Mouse (Mus musculus): ENCODE results near the gene Pphln1. TPM values are rescaled to one million over a fixed set of nuclear protein-coding genes. Genes with fewer than 3 reads are reported as not detected.

The Pphln1 gene
- polyA plus RNA-seq, 1 experiment from 2014 or later = 17.7 TPM

DNA sequence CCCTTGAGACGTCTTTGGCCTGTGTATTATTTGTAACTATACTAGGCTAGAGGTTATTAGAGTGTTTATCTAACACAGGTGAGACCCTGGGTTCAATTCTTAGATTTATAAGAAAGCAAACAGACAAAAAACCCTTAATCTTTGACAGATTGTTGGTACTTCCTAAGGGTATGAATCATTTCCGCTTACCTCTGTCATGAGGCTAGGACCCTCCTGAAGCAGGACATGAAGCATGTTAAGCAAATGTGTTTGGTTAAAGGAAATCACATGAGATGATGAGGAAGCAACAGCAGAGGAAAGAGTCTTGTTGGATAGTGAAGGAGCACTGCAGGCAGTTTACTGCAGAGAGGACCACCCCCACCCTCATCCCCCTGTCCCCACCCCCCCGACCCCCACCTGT, 87.1 kb downstream of the Pphln1 start:
- TF ChIP-seq CTCF (IDR thresholded peaks at IDR 0.05; ENCODE audit: low read depth) = no peak
- H3K4me3 ChIP-seq (ENCODE audit: low read depth, low read length) = no peak overlapping the region
- no peaks in the 10 kb centered on the region for H3K36me3 ChIP-seq (ENCODE audit: control insufficient read depth, insufficient read depth)
- no peaks in the 10 kb centered on the region for H3K9me3 ChIP-seq (ENCODE audit: control insufficient read depth)
- H3K9ac ChIP-seq (ENCODE audit: low read depth, low read length) = no peak overlapping the region
- WGBS = 62% methylated on average over 3 of the region's 3 CpGs
- no peaks in the 10 kb centered on the region for H3K27me3 ChIP-seq (replicated peaks; ENCODE audit: control insufficient read depth, insufficient read depth, low read length)
- H3K4me1 ChIP-seq (replicated peaks; ENCODE audit: control insufficient read depth, insufficient read depth, low read length) = no peaks in the 10 kb centered on the region
- no peak overlapping the region for H3K4me2 ChIP-seq (replicated peaks; ENCODE audit: low read depth)
- no peak for ATAC-seq
- no peak overlapping the region for H3K27ac ChIP-seq (ENCODE audit: low read depth, low read length)

DNA sequence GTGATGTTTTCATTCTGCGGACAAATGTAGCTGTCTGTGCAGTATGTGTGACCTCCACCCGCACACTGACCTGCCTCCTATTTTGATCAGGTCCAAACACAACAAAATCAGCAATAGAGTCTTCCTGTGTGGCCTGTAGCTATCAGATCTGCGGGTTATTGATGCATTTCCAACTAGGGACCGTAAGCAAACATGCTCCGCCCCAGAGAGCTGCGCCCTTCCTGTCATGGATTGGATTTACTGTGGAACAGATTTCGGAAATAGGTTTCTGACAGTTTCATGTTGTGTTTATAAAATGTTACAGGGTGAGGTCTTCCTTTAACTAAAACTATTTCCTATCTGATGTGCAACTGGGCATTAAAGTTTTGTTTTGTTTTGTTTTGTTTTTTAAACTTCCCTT, 87.9 kb downstream of the Pphln1 start:
- 61% methylated on average over 7 of the region's 7 CpGs for WGBS
- no peak for TF ChIP-seq CTCF (IDR thresholded peaks at IDR 0.05; ENCODE audit: low read depth)
- Histone ChIP-seq H3K9ac (ENCODE audit: low read depth, low read length) (no peak overlapping the region), H3K36me3 (ENCODE audit: control insufficient read depth, insufficient read depth) (no peaks in the 10 kb centered on the region), H3K27ac (ENCODE audit: low read depth, low read length) (no peak overlapping the region), H3K27me3 (replicated peaks; ENCODE audit: control insufficient read depth, insufficient read depth, low read length) (no peaks in the 10 kb centered on the region), H3K4me1 (replicated peaks; ENCODE audit: control insufficient read depth, insufficient read depth, low read length) (no peaks in the 10 kb centered on the region), H3K9me3 (ENCODE audit: control insufficient read depth) (no peaks in the 10 kb centered on the region), H3K4me3 (ENCODE audit: low read depth, low read length) (no peak overlapping the region), H3K4me2 (replicated peaks; ENCODE audit: low read depth) (no peak overlapping the region)
- no peak for ATAC-seq

DNA sequence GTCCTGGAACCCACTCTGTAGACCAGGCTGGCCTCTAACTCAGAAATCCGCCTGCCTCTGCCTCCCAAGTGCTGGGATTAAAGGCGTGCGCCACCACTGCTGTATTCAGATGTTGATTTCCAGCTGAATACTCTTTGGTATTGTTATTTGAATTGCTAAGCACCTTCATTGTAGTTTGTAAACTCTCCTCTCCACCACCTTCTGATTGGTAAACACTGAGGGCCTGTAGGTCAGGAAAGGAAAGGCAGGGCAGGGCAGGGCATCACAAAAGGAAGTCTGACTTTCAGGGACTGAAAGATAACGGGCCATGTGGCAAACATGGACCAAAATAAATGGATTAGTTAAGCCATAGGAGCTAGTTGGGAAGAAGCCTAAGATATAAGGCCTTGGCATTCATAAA, 91.4 kb downstream of the Pphln1 start:
- Histone ChIP-seq H3K4me2 (replicated peaks; ENCODE audit: low read depth) (no peak overlapping the region), H3K4me3 (ENCODE audit: low read depth, low read length) (no peak overlapping the region), H3K9me3 (ENCODE audit: control insufficient read depth) (no peaks in the 10 kb centered on the region), H3K27ac (ENCODE audit: low read depth, low read length) (no peak overlapping the region), H3K27me3 (replicated peaks; ENCODE audit: control insufficient read depth, insufficient read depth, low read length) (no peaks in the 10 kb centered on the region), H3K4me1 (replicated peaks; ENCODE audit: control insufficient read depth, insufficient read depth, low read length) (no peaks in the 10 kb centered on the region), H3K9ac (ENCODE audit: low read depth, low read length) (no peak overlapping the region), H3K36me3 (ENCODE audit: control insufficient read depth, insufficient read depth) (peaks cover 9% of the 10 kb centered on the region; the same call in 1 of the 2 replicates)
- no peak for TF ChIP-seq CTCF (IDR thresholded peaks at IDR 0.05; ENCODE audit: low read depth)
- 83% methylated on average over 4 of the region's 4 CpGs for WGBS
- ATAC-seq = no peak

DNA sequence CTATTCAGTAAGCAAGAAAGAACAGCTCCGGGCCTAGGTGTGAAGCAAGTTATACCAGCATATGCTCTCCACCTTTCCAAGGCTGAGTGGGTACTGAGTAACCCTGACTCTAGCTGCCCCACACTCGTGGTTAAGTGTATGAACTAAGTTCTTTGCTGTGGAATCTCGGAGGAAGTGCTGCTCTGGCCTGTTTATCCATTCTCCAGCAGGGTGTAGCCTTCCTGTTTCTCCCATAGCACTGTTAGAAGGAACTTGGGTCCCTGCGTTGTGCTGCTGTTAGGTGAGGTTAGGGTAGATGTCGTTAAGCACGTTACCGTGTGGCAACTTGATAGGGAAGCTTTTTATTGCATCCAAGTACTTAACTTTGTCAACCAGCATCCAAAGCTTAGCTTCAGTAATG, 96.5 kb downstream of the Pphln1 start:
- Histone ChIP-seq H3K4me3 (ENCODE audit: low read depth, low read length) (no peak overlapping the region), H3K9me3 (ENCODE audit: control insufficient read depth) (no peaks in the 10 kb centered on the region), H3K4me1 (replicated peaks; ENCODE audit: control insufficient read depth, insufficient read depth, low read length) (no peaks in the 10 kb centered on the region), H3K27me3 (replicated peaks; ENCODE audit: control insufficient read depth, insufficient read depth, low read length) (no peaks in the 10 kb centered on the region), H3K36me3 (ENCODE audit: control insufficient read depth, insufficient read depth) (peaks cover 21% of the 10 kb centered on the region), H3K27ac (ENCODE audit: low read depth, low read length) (no peak overlapping the region), H3K9ac (ENCODE audit: low read depth, low read length) (no peak overlapping the region), H3K4me2 (replicated peaks; ENCODE audit: low read depth) (no peak overlapping the region)
- no peak for ATAC-seq
- 0 out of 2 replicates have a peak, but pooled peaks have one; percentile 20 for TF ChIP-seq CTCF (IDR thresholded peaks at IDR 0.05; ENCODE audit: low read depth)
- WGBS = 60% methylated on average over 7 of the region's 7 CpGs

DNA sequence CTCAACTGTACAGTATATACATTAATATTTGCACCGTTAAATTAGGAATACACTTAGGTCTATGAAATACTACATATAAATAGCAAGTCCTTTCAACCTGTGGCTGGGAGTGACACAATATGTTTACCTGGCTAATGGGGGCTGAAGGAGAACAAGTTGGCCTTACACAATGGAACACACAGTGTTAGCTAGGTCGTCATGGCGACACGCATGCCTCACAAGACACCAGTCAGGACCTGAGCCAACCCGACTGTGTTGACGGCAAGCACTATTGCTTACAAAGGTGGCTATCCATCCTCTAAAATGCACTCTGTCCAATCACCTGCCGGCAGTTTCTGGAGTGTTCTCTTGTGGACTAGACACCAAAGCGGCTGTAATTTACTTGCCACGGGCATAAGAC, 101.7 kb downstream of the Pphln1 start:
- H3K27ac ChIP-seq (ENCODE audit: low read depth, low read length) = no peak overlapping the region
- H3K9me3 ChIP-seq (ENCODE audit: control insufficient read depth) = no peaks in the 10 kb centered on the region
- 77% methylated on average over 9 of the region's 9 CpGs for WGBS
- H3K36me3 ChIP-seq (ENCODE audit: control insufficient read depth, insufficient read depth) = peaks cover 60% of the 10 kb centered on the region
- H3K4me1 ChIP-seq (replicated peaks; ENCODE audit: control insufficient read depth, insufficient read depth, low read length) = no peaks in the 10 kb centered on the region
- no peaks in the 10 kb centered on the region for H3K27me3 ChIP-seq (replicated peaks; ENCODE audit: control insufficient read depth, insufficient read depth, low read length)
- H3K4me3 ChIP-seq (ENCODE audit: low read depth, low read length) = no peak overlapping the region
- H3K4me2 ChIP-seq (replicated peaks; ENCODE audit: low read depth) = no peak overlapping the region
- H3K9ac ChIP-seq (ENCODE audit: low read depth, low read length) = no peak overlapping the region
- no peak for ATAC-seq
- no peak for TF ChIP-seq CTCF (IDR thresholded peaks at IDR 0.05; ENCODE audit: low read depth)

DNA sequence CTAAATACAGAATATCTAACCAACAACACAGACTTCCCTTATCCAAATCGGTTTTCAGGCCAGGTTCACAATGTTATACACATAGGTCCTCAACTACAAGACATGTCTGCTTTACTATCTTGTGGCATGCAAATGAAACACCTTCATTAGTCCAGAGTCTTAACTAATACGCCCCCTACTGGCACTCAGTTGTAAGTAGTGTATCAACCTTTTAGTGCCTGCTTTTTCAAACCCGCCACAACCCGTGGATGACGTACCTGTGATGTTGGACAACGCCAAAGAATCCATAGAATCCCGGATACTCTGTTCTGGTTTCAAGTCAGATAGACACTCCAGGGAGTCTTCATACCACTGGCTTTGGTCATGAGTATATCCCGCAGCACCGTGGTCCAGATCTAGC, 104.6 kb downstream of the Pphln1 start:
- no peak overlapping the region for H3K27ac ChIP-seq (ENCODE audit: low read depth, low read length)
- no peak overlapping the region for H3K4me2 ChIP-seq (replicated peaks; ENCODE audit: low read depth)
- H3K36me3 ChIP-seq (ENCODE audit: control insufficient read depth, insufficient read depth) = peaks cover 76% of the 10 kb centered on the region
- no peaks in the 10 kb centered on the region for H3K9me3 ChIP-seq (ENCODE audit: control insufficient read depth)
- no peak overlapping the region for H3K9ac ChIP-seq (ENCODE audit: low read depth, low read length)
- no peak for ATAC-seq
- H3K4me3 ChIP-seq (ENCODE audit: low read depth, low read length) = no peak overlapping the region
- H3K27me3 ChIP-seq (replicated peaks; ENCODE audit: control insufficient read depth, insufficient read depth, low read length) = no peaks in the 10 kb centered on the region
- WGBS = 94% methylated on average over 9 of the region's 9 CpGs
- no peaks in the 10 kb centered on the region for H3K4me1 ChIP-seq (replicated peaks; ENCODE audit: control insufficient read depth, insufficient read depth, low read length)
- TF ChIP-seq CTCF (IDR thresholded peaks at IDR 0.05; ENCODE audit: low read depth) = peak; percentile 36

DNA sequence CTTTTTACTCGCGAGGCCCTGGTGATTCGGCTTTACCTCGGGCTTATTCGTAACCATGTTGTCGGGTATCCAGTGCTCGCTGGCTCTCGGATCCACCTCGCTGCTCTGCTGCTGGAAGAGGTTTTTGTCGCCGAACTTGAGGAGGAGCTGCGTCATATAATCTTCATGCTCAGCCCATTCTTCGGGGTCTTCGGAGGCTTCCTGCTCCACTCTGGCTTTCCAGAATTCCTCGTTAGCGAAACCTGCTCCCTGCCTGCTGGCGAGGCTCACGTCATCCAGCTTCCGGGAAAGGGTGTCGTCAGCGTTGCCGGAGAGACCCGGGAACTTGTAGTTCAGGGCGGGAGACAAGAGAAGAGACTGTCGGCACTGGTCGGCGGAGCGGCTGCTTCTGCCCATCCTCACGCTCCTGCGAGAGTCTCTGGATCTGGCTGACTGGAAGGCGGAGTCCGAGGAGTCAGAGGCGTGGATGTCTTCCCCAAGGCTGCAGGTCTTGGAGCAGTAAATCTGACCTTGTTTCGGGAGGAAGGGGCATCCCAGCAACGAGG, 105.1 kb downstream of the Pphln1 start:
- Histone ChIP-seq H3K9ac (ENCODE audit: low read depth, low read length) (no peak overlapping the region), H3K27me3 (replicated peaks; ENCODE audit: control insufficient read depth, insufficient read depth, low read length) (no peaks in the 10 kb centered on the region), H3K9me3 (ENCODE audit: control insufficient read depth) (no peaks in the 10 kb centered on the region), H3K4me3 (ENCODE audit: low read depth, low read length) (no peak overlapping the region), H3K4me1 (replicated peaks; ENCODE audit: control insufficient read depth, insufficient read depth, low read length) (no peaks in the 10 kb centered on the region), H3K36me3 (ENCODE audit: control insufficient read depth, insufficient read depth) (peaks cover 81% of the 10 kb centered on the region), H3K4me2 (replicated peaks; ENCODE audit: low read depth) (no peak overlapping the region), H3K27ac (ENCODE audit: low read depth, low read length) (no peak overlapping the region)
- TF ChIP-seq CTCF (IDR thresholded peaks at IDR 0.05; ENCODE audit: low read depth) = no peak
- ATAC-seq = no peak
- 95% methylated on average over 35 of the region's 35 CpGs for whole genome bisulfite sequencing
